Mouse (Mus musculus): Measurements from ENCODE around the gene Klhl29. TPM values are rescaled to one million over a fixed set of nuclear protein-coding genes. Genes with fewer than 3 reads are reported as not detected.

Klhl29 gene
- total RNA-seq, 2 experiments from 2014 or later = not detected

DNA sequence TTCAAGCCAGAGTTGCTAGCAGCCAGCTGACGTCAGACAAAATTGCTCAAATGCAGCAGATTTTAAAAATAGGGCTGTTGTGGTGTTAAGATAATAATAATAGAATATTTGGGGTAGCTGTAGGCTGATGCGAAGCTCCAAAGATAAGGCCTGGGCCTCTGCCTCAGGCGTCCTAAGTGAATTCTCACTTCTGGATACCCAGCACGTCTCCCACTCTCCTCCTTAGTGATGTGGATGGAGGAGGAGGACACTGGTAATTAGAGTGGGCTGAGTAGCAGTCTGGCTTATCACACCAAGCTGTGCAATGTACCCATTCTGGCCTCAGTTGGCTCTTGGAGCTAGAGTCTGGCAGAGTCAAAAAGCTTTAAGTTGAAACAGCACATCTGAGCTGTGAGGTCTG is 118.3 kb downstream of the Klhl29 start:
- ATAC-seq (ENCODE audit: poor library complexity, severe bottlenecking) = no peak

DNA sequence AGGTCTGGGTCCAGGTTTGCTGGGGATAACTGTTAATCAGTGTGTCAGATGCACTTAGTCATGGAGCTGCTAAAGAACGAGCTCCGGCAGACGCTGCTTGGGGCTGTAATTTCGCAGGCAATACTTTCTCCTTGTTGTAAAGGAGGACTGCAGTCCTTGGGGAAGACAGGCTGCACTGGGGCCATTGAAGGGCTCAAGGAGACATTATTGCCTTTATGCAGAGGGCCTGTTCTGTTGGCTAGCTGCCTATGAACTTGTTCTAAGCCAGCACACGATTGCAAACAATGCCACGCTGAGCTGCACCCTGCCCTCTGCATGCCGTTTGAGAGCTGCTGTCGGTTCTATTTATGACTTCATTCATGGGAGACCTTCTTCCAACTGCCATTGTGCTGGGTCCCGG is 120.4 kb downstream of the Klhl29 start:
- ATAC-seq (ENCODE audit: poor library complexity, severe bottlenecking) = no peak

DNA sequence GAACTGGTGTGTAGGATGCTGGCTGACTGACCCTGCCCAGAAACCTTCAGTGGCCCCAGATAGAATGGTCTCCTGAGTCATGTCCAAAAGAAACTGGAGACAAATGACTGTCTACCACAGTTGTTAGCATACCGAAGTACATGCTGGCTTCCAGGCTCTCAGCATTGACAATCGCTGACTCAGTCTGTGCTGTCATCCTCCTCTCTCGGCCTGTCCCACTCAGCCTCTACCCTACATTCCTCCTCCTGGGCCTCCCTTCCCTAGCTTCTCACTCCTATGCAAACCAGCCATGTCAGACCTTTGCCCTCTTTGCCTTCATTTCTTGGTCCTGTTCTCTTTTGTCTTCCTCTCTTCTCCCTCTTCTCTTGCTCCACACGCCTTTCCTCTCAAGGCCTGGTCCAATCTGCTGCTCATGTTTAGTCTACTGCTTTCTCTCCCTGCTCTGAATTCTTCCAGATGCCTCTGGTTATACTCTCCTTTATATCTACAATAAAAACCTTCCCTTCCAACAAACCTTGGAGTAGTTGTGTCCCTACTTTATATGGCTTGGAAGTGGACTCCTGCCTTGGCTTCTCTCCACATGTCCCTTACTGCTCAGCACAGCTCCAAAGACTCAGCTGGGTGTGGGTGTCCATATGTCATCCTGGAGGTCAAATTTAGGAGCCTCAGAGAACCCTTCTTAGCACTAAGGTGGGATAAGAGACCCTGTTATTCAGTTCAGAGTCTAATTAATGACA is 121.1 kb downstream of the Klhl29 start:
- ATAC-seq (ENCODE audit: poor library complexity, severe bottlenecking) = no peak

DNA sequence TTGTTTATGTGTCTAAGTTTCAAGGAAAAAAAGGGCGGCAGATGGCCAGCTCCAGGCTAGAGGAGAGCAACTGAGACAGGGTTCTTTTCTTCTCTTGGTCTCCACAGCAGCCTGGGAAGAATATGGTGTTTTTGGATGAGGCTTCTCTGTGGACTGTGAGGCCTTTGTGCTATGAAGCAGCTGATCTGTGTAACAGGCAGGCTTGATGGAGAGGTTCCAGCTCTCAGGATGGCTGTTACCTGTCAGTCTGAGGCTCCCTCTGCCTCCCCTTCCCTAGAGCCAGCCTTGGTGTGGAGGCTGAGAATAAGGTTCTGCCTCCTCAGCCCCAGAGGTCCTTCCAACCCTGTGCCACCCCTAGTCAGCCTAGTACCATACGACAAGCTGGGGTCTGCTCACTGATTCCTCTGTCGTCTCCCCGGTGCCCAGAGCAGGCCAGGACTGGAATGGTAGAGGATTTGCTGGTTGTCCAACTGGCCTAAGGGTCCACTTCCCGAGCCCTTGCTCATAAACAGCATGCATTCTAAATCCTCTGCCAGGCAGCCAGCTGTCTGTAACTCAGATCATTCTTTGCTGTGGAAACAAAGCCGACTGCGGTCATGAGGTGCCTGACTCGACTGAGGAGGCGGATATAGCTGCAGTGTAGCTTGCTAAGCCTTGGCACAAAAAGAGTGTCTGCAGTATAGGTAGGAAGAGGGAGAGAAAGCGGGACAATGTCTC is 122.0 kb downstream of the Klhl29 start:
- ATAC-seq (ENCODE audit: poor library complexity, severe bottlenecking) = no peak

DNA sequence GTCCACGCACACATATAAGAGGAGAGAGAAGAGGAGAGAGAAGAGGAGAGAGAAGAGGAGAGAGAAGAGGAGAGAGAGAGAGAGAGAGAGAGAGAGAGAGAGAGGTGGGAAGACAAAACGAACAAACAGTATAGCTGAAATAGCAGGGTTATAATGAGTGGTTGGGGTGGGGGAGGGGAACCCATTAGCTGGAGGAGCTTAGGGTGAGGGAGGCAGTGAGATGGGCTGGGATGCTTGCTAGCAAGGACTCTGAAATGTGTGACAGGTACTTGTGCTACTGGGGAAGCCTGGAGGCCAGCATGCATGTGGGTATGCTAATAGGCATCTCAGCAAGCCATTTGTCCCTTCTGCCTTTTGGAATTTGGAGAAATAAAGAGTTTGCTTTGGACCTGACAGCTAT is 122.9 kb downstream of the Klhl29 start:
- no peak for ATAC-seq (ENCODE audit: poor library complexity, severe bottlenecking)

- no peak for ATAC-seq (ENCODE audit: poor library complexity, severe bottlenecking)
Measured at GRCm38 (mm10) chr12:5250042-5250441, 125.4 kb downstream of the Klhl29 start.

DNA sequence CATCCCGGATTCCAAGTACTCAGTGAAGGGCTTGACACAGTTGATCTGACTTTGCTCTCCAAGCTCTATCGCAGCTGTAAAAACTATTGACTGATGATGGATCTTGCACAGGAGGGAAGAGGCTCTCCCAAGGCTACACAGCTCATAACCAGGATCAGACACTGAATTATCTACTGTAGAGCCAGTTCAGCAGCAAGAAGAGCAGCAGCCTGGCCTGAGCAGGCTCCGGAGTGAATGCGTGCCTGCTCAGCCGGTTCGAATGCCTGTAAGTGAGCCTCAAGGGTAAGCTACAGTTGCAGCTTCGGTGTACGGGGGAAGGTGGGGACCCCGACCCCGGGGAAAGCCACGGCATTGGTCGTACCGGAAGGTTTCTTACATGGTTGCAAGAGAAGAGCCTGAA is 126.4 kb downstream of the Klhl29 start:
- no peak for ATAC-seq (ENCODE audit: poor library complexity, severe bottlenecking)

DNA sequence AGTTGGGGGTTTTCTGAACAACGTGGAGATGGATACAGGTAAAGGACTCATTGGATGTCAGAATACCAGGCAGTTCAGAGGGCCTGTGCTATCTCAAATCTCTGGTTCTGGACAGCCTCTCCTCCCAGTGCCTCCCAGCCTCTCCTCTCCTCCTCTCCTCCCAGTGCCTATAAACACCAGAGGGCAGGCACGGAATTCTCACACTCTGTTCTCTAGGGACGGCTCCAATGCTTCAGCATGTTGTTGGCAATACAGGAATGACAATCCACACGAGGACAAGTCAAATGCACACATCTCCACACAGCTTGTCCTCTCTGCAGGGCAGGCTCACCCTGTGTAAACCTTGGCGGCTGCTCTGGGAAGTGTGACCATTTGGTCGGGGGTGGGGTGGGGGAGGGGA is 128.0 kb downstream of the Klhl29 start:
- ATAC-seq (ENCODE audit: poor library complexity, severe bottlenecking) = no peak

DNA sequence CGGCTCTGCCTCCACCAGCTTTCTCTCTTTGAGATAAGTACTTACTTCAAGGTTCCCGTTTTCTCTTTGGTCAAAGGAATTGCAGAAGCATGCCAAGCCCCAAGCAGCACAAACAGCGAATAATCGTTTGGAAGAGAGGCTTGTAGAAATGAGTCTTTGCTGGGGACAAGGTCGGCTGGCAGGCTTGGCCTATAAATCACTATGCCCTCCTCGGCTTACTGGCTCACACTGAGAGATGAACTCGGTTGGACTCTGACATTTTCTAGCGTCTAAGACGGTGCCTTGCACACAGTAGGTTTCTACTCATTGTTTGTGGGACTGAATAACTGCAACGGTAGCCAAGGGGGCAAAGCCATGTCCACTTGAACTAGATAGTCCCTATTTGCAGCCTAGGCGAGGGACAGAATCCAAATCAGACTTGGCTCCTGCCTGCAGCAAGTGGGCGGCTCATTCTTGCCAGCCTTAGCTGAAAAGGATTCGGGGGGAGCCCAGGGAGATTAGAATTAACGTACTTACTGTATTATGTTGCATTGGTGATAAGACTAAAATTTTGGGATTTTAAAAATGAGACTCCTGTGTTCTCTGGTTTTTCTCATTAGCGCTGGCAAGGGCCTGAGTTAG is 128.7 kb downstream of the Klhl29 start:
- no peak for ATAC-seq (ENCODE audit: poor library complexity, severe bottlenecking)

- ATAC-seq (ENCODE audit: poor library complexity, severe bottlenecking) = no peak
Measured at GRCm38 (mm10) chr12:5246193-5246621, 129.3 kb downstream of the Klhl29 start.

- ATAC-seq (ENCODE audit: poor library complexity, severe bottlenecking) = no peak
Measured at GRCm38 (mm10) chr12:5245207-5245597, 130.3 kb downstream of the Klhl29 start.

- ATAC-seq (ENCODE audit: poor library complexity, severe bottlenecking) = no peak
Measured at GRCm38 (mm10) chr12:5244431-5245206, 130.9 kb downstream of the Klhl29 start.

DNA sequence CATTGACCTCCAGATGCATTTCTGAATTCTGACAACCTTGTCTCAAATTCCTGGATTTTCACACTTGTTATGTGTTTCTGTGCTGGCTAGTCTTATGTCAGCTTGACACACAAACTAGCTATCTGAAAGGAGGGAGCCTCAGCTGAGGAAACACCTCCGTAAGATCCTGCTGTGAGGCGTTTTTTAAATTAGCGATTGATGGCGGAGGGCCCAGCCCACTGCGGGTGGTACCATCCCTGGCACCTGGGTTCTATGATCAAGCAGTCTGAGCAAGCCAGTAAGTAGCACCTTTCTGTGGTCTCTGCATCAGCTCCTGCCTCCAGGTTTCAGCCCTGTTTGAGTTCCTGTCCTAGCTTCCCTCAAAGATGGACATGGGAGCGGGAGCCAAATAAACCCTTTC is 131.6 kb downstream of the Klhl29 start:
- ATAC-seq (ENCODE audit: poor library complexity, severe bottlenecking) = no peak

DNA sequence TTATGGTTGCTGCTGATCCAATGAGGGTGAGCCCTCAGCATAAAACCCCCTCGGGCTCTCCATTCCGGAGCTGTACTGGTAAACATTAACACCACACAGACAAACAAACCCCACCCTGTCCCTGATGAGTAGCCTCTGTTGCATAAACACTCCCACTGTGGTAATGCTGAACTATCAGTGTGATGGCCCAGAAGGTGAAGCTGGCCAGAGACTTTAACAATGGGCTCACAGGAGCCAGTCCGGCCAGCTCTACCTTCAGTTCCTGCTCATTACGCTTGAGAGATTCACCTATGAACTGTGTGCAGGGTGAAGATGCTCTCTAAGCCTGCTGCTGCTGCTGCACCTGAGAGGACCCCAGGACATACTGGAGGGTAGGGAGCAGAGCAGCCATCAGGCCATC is 132.0 kb downstream of the Klhl29 start:
- no peak for ATAC-seq (ENCODE audit: poor library complexity, severe bottlenecking)

DNA sequence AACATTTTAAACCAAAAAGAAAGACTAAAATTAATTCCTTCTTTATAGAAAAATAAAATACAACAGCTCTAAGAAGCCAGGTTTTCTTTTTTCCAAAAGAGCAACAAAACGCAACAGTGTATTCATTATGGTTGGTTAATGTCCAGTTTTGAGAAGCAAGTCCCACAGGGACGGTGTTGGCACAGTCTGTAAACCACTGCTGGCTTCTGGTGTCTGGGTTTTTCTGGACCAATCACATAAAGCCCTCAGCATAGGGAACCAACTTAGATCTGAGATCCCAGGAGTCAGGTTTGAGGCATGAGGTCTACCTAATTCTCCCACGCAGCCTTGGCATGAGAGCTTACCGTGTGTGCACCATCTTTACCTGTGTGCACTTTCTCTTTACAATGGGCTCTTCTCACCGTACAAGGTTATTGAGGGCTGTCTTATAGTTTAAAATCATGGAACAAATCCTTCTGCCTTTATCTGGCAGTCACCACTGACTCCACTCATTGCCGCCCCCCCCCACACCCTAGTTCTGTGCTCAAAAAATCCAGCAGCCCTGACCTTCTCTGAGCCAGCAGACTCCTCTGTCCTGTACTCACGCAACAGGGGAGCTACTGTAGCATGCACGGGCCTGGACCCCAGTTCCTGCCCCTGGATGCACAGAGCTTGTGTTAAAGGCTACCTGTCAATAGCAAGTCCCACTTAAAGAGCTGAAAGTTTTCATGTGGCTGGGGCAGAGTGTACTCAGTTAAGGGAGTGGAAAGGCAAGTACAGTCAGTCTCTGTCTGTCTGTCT is 132.7 kb downstream of the Klhl29 start:
- ATAC-seq (ENCODE audit: poor library complexity, severe bottlenecking) = no peak

GRCm38 (mm10) chr12:5239451-5240245 is 135.8 kb downstream of the Klhl29 start:
- ATAC-seq (ENCODE audit: poor library complexity, severe bottlenecking) = no peak

DNA sequence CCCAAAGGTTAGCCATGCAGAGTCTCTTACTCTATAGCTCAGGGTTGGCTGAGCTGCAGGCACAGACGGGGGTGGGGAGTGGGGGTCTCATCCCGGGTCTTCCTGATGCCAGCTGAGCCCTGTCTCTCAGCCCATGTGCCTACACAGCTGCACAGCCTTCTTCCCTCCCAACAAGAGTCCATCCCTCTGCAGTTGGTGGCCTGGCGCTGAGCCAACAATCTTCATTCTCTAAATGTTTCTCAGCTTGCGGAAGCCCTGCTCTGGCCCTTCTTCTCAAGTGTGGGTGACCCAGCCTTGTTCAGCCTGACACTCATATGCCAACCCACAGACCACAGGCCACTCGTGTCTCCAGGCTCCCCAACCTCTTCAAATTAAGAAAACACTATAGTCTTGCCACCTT is 138.4 kb downstream of the Klhl29 start:
- no peak for ATAC-seq (ENCODE audit: poor library complexity, severe bottlenecking)

DNA sequence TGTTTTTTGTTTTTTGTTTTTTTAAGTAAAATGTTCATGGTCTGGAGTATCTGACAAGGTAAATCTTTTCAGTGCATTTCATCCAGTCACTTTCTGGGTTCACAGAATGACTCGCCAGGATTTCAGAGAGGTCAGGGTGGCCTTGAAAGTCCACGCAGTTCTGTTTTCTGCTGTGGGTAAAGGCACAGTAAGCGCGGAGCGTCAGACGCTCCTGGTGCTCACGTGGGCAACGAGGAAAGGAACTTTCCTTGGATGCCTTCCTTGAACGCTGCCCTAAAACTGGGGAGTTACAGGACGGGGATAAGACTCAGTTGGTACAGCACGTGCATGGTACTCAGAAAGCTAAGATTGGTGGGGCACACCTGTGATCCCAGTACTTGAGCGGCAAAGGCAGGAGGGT is 139.9 kb downstream of the Klhl29 start:
- ATAC-seq (ENCODE audit: poor library complexity, severe bottlenecking) = no peak

GRCm38 (mm10) chr12:5230504-5230903 is 145.0 kb downstream of the Klhl29 start:
- ATAC-seq (ENCODE audit: poor library complexity, severe bottlenecking) = no peak

Measured in megakaryocyte, adult 5-6 weeks (primary cell).